Mouse (Mus musculus) mouse trophoblast stem cell (cell line): ENCODE measurements around the gene Hist1h4n.
"Not testable (repeated sequence)": the region's sequence is repeated elsewhere in the genome, so short reads cannot be mapped to it uniquely, and the experiment has no call there.

Source experiments
- in situ Hi-C, 2 experiments: fragments of 300-500 bp; cut with MseI, MboI; formaldehyde crosslinking; loops; 2 replicates in 1 of 2; 3 replicates in 1 of 2; pipeline ENCODE4 v1.15.1; 2025

Hist1h4n gene

DNA sequence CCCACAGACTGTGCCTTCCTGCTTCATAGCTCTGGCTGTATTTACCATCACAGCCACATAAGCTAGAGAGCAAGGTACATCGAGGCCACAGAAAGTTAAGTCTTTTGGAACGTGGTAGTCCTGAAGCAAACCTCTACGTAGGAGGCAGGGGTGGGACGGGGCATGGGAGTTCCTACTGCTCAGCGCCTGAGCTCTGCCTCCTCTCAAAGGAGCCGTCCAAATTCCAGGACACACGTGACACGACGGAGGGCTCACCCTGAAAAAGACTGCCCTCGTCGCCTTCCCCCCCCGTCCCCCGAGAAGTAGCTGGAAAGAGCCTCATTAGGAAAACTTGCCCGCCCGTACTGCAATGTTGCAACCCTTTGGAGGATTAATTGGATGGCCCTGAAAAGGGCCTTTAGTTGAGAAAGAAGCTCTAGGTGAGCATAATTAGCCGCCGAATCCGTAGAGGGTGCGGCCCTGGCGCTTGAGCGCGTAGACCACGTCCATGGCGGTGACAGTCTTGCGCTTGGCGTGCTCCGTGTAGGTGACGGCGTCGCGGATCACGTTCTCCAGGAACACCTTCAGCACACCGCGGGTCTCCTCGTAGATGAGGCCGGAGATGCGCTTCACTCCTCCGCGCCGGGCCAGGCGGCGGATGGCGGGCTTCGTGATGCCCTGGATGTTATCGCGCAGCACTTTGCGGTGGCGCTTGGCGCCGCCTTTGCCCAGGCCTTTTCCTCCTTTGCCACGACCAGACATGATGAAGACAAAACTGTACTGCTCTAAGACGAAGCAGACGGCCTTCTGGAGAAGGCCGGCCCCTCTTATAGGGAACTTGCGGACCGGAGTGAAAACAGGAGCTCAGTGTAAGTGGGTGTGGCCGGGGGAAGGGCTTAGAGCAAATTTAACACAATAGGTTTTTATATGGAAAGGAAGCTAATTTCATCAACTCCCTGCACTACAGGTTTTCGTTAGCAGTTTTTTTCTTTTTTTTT lies at the start of gene Hist1h4n:
Gene Hist1h4n, minus strand, starts transcription at position 779 of the 977 bp plus-strand sequence.
- in situ Hi-C loops, result not testable (repeated sequence)

DNA sequence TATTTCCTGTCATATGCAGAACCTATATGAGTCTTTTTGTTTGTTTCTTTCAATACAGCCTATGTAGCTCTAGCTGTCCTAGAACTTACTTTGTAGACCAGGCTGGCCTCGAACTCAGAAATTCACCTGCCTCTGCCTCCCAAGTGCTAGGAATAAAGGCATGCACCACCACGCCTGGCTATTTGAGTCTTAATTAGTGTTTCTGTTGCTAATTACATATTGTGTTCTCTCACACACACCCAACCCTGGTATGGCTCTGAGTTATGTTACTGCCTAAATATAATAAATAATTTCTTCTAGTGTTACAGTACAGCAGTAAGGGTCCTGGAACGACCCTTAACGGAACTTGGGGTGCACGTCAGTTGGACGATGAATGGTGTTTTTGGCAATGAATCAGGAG lies 48.7 kb upstream of the Hist1h4n start:
- in situ Hi-C loops, result no loop called here

DNA sequence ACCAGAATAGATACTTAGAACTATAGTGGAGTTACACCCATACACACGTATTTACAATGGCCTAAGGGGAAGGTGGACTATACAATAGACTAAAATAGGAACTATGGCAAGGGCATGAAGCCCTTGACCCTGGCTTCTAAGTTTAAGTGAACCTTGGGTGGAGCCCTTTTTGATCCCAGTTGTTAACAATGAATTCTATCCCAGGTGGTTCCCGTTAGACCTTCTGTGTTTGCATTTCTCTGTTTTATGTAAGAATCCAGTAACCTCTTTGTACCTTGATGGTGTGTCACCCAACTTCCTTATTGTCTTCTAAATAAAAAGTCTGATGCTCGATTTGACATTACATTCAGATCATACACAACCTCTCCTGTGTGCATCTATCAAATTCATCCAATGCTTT lies 33.5 kb upstream of the Hist1h4n start:
- in situ Hi-C loops, result not testable (repeated sequence)

DNA sequence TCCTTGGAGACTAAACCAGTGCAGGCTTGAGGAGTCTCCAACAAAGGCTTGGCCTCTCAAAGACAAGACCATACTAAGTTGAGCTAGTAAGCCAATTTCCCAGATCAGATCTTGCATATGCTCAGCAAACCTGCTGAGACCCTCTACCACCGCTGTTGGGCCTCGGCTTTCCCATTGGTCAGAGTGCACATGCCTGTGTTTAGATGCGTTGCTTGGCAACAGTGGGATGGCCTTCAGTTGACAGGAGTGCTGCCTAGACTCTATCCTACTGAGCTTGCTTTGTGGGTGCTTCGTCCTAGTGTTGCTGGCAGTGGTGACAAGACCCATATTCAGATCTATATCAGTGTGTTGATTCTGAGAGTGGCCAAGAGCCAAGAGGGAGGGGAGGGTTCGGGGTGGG lies 29.6 kb upstream of the Hist1h4n start:
- in situ Hi-C loops, result no loop called here

DNA sequence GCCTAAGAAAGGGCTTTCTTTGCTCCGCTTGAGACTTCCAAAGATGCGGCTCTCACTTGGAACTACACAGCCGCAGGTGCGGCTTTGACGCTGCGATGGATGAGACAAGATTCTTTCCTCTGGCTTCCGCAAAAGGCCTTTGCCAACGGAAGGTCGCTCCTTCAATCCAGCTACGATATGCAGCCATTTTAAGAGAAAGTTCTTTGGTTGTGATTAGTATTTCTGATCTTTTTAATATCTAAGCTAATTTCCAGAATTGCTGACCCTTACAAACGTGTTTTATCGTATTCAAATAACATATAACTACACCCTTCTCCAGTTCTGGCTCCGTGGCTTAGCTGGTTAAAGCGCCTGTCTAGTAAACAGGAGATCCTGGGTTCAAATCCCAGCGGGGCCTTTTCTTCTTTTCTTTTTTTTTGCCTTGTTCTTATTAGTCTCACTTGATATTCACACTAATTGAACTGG lies 23.7 kb upstream of the Hist1h4n start:
- in situ Hi-C loops, result loop anchor here (10.0 kb wide), 4 partner anchors 49 to 1579 kb away; no protein-coding TSS in a partner anchor

DNA sequence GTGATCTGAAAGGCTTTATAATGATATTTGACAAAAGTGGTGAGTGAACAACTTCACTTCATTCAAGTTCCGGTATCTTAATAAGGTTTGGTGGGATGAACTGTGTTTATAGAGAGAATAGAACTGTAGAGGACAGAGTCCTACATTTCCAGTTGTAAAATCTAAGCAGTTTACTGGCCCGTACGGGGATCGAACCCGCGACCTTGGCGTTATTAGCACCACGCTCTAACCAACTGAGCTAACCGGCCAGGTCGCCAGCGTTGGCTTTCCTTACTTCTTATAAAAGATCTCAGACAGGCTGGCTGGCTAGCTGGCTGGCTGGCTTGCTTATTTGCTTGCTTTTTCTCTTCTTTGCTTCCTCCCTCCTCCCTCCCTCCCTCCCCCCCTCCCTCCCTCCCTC lies 23.1 kb upstream of the Hist1h4n start:
- in situ Hi-C loops, result loop anchor here (10.0 kb wide), 4 partner anchors 50 to 1580 kb away; no protein-coding TSS in a partner anchor

DNA sequence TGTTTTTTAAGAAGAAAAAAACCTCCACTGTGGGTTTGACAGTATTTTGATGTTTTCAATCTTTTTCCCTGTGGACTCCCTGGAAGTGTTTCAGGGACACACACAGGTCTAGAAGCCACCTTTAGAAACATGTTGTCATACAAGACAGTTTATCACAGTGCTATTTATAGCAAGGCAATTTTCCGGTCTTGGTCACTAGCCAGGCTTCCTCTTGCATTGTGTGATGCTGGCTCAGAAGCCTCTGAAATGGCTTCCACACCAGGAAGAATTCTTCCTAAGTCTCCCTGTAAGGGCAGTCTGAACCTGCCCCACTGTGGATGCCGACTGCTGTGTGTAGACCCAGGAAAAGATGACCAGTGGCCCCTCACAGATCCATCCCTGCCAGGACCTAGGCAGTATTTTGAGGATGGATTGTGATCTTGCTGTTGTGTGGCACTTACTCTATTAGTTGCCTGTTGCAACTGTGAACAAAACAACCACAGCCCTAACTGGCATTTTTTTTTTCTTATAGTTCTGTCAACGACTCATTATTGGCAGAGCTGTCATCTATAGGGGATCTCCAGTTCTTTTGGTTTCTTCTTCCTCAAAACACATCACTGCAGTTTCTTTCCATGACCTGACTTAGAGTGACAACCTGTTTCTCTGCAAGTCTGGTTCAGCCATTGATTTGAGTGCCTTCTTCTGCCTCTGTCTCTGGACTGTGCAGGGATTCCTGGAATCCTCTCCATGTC lies 20.4 kb upstream of the Hist1h4n start:
- in situ Hi-C loops, result loop anchor here (10.0 kb wide), 4 partner anchors 52 to 1582 kb away; no protein-coding TSS in a partner anchor

DNA sequence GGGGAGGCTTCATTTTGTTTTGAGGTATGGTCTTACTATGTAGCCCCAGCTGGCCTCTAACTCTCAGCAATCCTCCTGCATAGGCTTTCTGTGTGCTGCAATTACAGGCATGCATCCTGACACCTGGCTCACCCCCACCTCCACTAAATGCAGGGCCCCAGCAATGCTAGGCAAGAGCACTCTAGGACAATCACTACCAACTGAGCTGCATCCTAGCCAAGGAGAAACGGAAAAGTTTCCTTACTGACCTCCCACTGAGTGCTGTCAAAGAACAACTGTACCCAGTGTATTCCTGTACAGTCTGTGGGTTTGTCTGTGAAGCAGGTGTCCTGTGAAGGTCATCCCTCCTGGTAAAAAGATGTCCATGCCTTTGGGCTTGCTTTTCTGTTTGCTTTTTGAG lies 18.7 kb upstream of the Hist1h4n start:
- in situ Hi-C loops, result loop anchor here (10.0 kb wide), 4 partner anchors 54 to 1584 kb away; no protein-coding TSS in a partner anchor

DNA sequence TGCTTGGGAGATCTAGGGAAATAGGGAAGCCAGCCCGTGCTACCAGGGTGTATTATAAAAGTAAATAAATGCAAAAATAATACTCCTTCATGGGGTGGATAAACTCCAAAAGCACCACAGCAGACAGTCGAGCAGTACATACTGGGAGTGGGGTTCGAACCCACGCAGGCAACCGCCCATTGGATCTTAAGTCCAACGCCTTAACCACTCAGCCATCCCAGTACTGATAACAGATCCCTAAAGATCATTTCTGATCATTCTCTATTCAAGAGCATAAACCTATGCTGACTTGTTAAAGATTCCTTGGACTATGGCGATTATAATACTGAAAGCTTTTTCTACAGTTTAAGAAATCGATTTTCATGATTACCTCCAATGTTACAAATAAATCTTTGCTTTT lies 15.9 kb upstream of the Hist1h4n start:
- in situ Hi-C loops, result no loop called here

DNA sequence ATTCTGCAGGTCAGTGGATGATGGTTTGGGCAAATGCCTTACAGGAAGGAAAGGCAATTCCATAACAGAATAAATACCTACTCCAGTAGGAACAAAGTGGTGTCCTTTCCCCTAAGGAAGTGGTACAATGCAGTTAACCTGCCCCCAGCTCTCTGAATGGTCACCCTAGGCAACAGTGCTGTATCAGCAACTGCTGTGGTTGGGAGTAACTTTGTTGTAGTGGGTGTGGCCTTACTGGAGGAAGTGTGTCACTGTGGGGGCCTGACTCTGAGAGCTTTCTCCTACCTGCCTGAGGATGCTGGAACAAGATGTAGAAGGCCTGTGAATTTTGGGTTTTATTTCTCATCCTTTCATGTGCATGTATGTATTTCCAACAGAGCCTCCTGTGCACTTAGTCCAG lies 14.4 kb upstream of the Hist1h4n start:
- in situ Hi-C loops, result not testable (repeated sequence)

DNA sequence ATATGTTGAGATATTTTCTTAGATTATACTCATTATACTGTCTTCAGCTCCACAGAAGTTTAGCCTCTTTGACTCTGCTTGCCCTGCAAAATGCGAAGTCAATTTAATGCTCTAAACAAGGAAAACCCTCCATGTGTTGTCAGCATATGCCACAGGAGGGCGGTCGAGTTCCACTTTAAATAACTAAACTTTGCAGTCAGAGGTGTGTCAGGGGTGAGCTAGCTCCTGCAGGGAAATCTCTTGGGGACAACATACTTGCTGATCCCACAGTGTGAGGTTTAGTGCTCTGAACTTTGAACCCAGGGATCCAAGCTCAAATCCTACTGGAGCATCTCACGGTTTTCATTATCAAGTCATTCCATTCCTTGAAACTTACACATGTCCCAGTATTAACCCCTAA lies 8.5 kb upstream of the Hist1h4n start:
- in situ Hi-C loops, result not testable (repeated sequence)

DNA sequence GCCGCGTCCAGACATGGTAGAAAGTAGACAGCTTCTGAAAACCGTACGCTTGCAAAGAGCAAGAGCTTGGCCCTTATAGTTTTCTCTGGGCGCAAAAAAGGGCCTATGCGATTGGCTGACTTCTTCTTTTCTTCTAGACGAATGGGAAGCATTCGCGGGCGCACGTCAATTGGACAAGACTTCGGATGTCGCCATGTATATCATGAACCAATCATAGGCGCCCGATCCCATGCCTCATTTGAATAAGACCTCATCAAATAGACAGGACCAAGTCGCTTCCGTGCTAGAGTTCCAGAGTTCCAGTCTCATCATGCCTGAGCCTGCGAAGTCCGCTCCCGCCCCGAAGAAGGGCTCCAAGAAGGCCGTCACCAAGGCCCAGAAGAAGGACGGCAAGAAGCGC lies 1.5 kb upstream of the Hist1h4n start, which contains the start of the genes Hist1h2ap and Hist1h2br:
Gene Hist1h2ap, minus strand, starts transcription at position 47 of the 400 bp plus-strand sequence.
Gene Hist1h2br, plus strand, starts transcription at position 283 of the 400 bp plus-strand sequence.
- in situ Hi-C loops, result not testable (repeated sequence)

DNA sequence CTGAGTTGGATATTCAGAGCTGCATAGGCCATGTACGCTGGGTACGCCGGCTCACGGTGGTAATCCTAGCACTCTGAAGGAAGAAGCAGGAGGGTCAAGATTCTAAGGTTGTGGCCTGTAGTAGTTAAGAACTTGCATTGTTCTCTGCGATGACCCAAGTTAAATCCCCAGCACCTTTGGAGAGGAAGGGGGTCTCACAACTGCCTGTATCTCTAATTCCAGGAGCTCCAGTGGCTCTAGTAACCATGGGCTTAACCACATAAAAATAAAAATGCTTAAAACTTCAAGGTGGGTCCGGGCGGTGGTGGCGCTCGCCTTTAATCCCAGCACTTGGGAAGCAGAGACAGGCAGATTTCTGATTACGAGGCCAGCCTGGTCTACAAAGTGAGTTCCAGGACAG lies 1.7 kb downstream of the Hist1h4n start:
- in situ Hi-C loops, result no loop called here

DNA sequence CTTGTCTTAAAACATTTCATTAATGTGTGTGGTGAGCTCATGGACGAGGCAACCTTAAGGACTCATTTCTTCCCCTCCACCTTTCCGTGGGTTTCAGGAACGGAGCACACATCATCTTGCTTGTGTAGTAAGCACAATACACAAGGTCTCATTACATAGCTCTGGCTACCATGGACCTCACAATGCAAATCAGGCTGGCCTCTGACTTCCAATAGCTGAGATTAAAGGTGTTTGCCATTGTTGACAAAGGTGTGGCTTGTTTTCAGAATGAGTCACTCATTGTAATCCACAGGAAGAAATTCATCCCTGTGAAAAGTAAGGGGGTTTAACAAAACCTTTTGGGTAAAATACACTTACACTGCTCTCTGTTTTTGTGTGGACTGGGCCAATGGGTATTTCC lies 3.5 kb downstream of the Hist1h4n start:
- in situ Hi-C loops, result no loop called here

DNA sequence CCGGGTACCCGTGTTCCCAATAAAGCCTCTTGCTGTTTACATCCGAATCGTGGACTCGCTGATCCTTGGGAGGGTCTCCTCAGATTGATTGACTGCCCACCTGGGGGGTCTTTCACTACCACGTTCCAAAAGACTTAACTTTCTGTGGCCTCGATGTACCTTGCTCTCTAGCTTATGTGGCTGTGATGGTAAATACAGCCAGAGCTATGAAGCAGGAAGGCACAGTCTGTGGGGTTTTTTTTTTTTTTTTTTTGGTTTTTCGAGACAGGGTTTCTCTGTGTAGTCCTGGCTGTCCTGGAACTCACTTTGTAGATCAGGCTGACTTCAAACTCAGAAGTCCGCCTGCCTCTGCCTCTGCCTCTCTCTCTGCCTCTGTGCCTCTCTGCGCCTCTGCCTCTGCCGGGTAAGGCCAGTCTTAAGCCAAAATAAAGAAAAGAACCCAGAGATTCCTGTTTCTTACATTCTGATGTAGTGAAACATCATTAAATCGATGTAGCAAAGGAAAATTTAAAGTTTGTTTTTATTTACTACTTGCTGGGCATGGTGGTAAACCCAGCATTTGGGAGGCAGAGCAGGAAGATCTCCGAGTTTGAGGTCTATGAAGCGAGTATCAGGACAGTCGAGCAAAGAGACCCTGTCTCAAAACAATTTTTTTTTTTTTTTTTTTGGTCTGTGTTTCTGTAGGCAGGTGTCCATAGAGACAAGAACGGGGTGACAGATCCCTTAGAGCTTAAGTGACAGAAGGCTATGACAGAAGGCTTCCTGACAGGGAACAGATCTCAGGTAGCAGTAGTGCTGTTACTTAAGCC lies 11.7 kb downstream of the Hist1h4n start:
- in situ Hi-C loops, result not testable (repeated sequence)

DNA sequence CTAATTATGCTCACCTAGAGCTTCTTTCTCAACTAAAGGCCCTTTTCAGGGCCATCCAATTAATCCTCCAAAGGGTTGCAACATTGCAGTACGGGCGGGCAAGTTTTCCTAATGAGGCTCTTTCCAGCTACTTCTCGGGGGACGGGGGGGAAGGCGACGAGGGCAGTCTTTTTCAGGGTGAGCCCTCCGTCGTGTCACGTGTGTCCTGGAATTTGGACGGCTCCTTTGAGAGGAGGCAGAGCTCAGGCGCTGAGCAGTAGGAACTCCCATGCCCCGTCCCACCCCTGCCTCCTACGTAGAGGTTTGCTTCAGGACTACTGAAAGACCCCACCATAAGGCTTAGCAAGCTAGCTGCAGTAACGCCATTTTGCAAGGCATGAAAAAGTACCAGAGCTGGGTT lies 19.9 kb downstream of the Hist1h4n start:
- in situ Hi-C loops, result not testable (repeated sequence)

DNA sequence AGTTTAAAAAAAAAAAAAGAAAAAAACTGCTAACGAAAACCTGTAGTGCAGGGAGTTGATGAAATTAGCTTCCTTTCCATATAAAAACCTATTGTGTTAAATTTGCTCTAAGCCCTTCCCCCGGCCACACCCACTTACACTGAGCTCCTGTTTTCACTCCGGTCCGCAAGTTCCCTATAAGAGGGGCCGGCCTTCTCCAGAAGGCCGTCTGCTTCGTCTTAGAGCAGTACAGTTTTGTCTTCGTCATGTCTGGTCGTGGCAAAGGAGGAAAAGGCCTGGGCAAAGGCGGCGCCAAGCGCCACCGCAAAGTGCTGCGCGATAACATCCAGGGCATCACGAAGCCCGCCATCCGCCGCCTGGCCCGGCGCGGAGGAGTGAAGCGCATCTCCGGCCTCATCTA lies 20.5 kb downstream of the Hist1h4n start, which contains the start of gene Hist1h4m:
Gene Hist1h4m, plus strand, starts transcription at position 208 of the 400 bp plus-strand sequence.
- in situ Hi-C loops, result not testable (repeated sequence)

DNA sequence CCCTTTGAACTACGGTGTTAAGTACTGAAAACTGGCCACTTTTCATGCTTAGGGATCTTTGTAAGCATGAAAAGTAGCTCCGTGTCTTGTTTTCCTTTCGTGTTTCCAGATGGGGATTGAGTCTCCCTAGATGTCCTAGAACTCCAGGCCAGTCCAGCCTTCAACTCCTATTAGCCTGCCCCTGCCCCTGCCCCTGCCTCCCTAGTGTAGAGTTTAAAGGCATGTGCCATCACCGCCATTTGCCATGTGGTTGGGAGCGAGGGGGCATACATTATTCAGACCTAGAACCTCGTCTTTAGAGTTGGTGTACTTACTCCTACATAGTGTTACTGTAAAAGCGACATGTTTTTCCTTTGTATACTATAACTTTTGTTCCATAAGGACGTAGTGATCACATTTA lies 20.9 kb downstream of the Hist1h4n start:
- in situ Hi-C loops, result not testable (repeated sequence)

DNA sequence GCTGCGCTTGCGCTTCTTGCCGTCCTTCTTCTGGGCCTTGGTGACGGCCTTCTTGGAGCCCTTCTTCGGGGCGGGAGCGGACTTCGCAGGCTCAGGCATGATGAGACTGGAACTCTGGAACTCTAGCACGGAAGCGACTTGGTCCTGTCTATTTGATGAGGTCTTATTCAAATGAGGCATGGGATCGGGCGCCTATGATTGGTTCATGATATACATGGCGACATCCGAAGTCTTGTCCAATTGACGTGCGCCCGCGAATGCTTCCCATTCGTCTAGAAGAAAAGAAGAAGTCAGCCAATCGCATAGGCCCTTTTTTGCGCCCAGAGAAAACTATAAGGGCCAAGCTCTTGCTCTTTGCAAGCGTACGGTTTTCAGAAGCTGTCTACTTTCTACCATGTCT lies 21.9 kb downstream of the Hist1h4n start, which contains the start of the genes Hist1h2bq and Hist1h2ao:
Gene Hist1h2bq, minus strand, starts transcription at position 125 of the 400 bp plus-strand sequence.
Gene Hist1h2ao, plus strand, starts transcription at position 393 of the 400 bp plus-strand sequence.
- in situ Hi-C loops, result not testable (repeated sequence)

DNA sequence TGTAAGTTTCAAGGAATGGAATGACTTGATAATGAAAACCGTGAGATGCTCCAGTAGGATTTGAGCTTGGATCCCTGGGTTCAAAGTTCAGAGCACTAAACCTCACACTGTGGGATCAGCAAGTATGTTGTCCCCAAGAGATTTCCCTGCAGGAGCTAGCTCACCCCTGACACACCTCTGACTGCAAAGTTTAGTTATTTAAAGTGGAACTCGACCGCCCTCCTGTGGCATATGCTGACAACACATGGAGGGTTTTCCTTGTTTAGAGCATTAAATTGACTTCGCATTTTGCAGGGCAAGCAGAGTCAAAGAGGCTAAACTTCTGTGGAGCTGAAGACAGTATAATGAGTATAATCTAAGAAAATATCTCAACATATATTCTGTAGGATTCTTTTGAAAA lies 28.9 kb downstream of the Hist1h4n start:
- in situ Hi-C loops, result not testable (repeated sequence)

DNA sequence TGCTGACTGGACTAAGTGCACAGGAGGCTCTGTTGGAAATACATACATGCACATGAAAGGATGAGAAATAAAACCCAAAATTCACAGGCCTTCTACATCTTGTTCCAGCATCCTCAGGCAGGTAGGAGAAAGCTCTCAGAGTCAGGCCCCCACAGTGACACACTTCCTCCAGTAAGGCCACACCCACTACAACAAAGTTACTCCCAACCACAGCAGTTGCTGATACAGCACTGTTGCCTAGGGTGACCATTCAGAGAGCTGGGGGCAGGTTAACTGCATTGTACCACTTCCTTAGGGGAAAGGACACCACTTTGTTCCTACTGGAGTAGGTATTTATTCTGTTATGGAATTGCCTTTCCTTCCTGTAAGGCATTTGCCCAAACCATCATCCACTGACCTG lies 34.8 kb downstream of the Hist1h4n start:
- in situ Hi-C loops, result not testable (repeated sequence)
